In the genomic region with DNA sequence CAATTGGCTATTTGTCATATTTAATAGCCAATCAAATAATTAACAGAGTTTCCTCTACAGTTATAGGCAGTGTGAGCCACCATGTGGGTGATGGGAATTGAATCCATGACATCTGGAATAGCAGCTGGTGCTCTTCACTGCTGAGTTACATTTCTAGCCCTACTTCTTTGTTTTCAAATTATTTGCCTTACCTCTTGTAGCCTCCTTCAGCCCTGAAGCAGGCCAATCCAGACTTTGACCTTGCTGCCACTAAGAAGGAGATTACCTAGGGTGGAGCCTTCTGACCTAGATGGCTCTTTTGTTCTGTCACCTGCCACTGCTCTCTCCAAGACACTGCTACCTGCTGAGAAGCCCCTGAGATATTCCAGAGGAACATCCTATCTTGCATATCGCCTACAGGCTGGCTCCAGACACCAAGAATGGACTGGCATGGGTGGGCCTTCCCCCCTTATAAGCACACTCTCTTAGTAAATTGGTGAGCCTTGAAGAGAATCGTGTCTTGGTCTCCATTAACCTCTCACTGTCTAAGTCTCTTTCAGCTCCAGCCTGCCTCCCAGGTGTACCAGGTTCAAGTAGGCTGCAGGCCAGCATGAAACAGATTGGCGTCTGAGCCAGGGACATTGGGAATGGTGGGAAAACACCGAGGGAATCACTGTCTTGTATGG, we compare ENCODE assay signal across 21 mouse cellular contexts.
DNase-seq lines count a peak whose midpoint lies in the region; TF ChIP-seq lines count a peak whose summit lies in the region.
"Had no signal": no experiment of that assay in that cellular context is flagged by ENCODE, and none has a peak within 500 bp of the region (broad histone marks: within the 10 kb centered on the region; RNA-seq: fewer than 3 reads in every experiment).

No protein-coding gene starts in this region.

- H3K9ac ChIP-seq in ES-Bruce4 (ENCODE audit: low read depth, poor library complexity, severe bottlenecking): no peak overlapping the region
- peak overlapping the region; percentile 18 for H3K9ac ChIP-seq in ES-E14 (ENCODE audit: insufficient read depth, low read depth, low read length, poor library complexity, severe bottlenecking)
- H3K9ac ChIP-seq: embryonic facial prominence, embryonic 13.5 days; embryonic facial prominence, embryonic 15.5 days; forebrain, embryonic 12.5 days had no signal

- no peak for TF ChIP-seq POLR2A in ES-Bruce4 (IDR thresholded peaks at IDR 0.05; ENCODE audit: insufficient read depth, low read length)

- TF ChIP-seq EP300 in ES-Bruce4 (IDR thresholded peaks at IDR 0.05; ENCODE audit: insufficient read depth, low read depth, low read length): no peak

- in situ Hi-C loops in ES-E14 (cut with MboI; ENCODE audit: low sequenced_read_pairs in 2 of 2, unreplicated experiment in 2 of 2): no loop called here

- peak overlapping the region; percentile 28; the same call in 1 of the 2 replicates for H3K27ac ChIP-seq in ES-Bruce4 (ENCODE audit: insufficient read depth, low read length)
- H3K27ac ChIP-seq in ES-E14 (ENCODE audit: insufficient read depth, low read depth, low read length, poor library complexity, severe bottlenecking): peak overlapping the region; percentile 63
- H3K27ac ChIP-seq in hindbrain, embryonic 10.5 days: no peak overlapping the region
- H3K27ac ChIP-seq: embryonic facial prominence, embryonic 13.5 days; embryonic facial prominence, embryonic 15.5 days; forebrain, embryonic 10.5 days; forebrain, embryonic 12.5 days had no signal

- no peaks in the 10 kb centered on the region for H3K36me3 ChIP-seq in ES-Bruce4 (ENCODE audit: control insufficient read depth, insufficient read depth, low read length, poor library complexity, severe bottlenecking)
- H3K36me3 ChIP-seq in ES-E14 (ENCODE audit: control insufficient read depth, insufficient read depth, low read length, poor library complexity, severe bottlenecking): no peaks in the 10 kb centered on the region
- H3K36me3 ChIP-seq in hindbrain, embryonic 10.5 days: no peaks in the 10 kb centered on the region
- H3K36me3 ChIP-seq: embryonic facial prominence, embryonic 13.5 days; embryonic facial prominence, embryonic 15.5 days; forebrain, embryonic 10.5 days; forebrain, embryonic 12.5 days had no signal

- H3K4me3 ChIP-seq in ES-Bruce4 (ENCODE audit: low read depth, low read length): peak overlapping the region; percentile 23; the same call in 1 of the 2 replicates
- H3K4me3 ChIP-seq in ES-E14 (ENCODE audit: insufficient read depth in 1 of 2, low read depth in 1 of 2, low read length in 2 of 2, poor library complexity in 1 of 2, severe bottlenecking in 1 of 2): peak overlapping the region; percentile 52 to 69
- no peak overlapping the region for H3K4me3 ChIP-seq in hindbrain, embryonic 10.5 days
- H3K4me3 ChIP-seq: embryonic facial prominence, embryonic 13.5 days; embryonic facial prominence, embryonic 15.5 days; erythroblast, embryonic 14.5 days; forebrain, embryonic 10.5 days; forebrain, embryonic 12.5 days had no signal

- DNase-seq in ES-E14 (ENCODE audit: low read depth, low spot score): no peak
- peak; percentile 75 for DNase-seq in ZHBTc4 (ENCODE audit: low read depth, low spot score)
- DNase-seq in heart, postnatal 14 days: no peak
- no peak for DNase-seq in heart, postnatal 25 days (ENCODE audit: low spot score)
- no peak for DNase-seq in hindbrain, embryonic 10.5 days (ENCODE audit: low spot score)
- DNase-seq: adrenal gland, adult 2 months; adrenal gland, postnatal 10 days; adrenal gland, postnatal 25 days; cerebellum, adult 11 months; cerebellum, adult 18-20 months; cerebellum, adult 8-10 months; cerebellum, adult 9-11 months; cerebellum, postnatal 14 days; cerebellum, postnatal 36 days; embryo, embryonic 11 days had no signal

- H3K9me3 ChIP-seq in ES-Bruce4 (replicated peaks; ENCODE audit: control insufficient read depth, insufficient read depth, low read length, poor library complexity, severe bottlenecking) (no peaks in the 10 kb centered on the region; the same call in 1 of the 2 replicates), ES-E14 (ENCODE audit: control insufficient read depth, insufficient read depth, low read depth, low read length) (no peaks in the 10 kb centered on the region)
- H3K9me3 ChIP-seq in hindbrain, embryonic 10.5 days: peaks cover 12% of the 10 kb centered on the region; the same call in 1 of the 2 replicates
- H3K9me3 ChIP-seq: embryonic facial prominence, embryonic 13.5 days; embryonic facial prominence, embryonic 15.5 days had no signal

- H3K4me1 ChIP-seq in ES-Bruce4 (ENCODE audit: control insufficient read depth, insufficient read depth, low read length) (no peaks in the 10 kb centered on the region), ES-E14 (ENCODE audit: control insufficient read depth in 2 of 2, insufficient read depth in 2 of 2, low read length in 2 of 2, poor library complexity in 1 of 2) (0 out of 4 replicates have a peak, but pooled peaks cover 0 to 4% of the 10 kb centered on the region in 2 experiments)
- H3K4me1 ChIP-seq in hindbrain, embryonic 10.5 days (replicated peaks): no peaks in the 10 kb centered on the region
- H3K4me1 ChIP-seq: embryonic facial prominence, embryonic 13.5 days; embryonic facial prominence, embryonic 15.5 days; forebrain, embryonic 10.5 days; forebrain, embryonic 12.5 days had no signal

- WGBS in hindbrain, embryonic 10.5 days: 73% methylated on average over 4 of the region's 4 CpGs

- intact Hi-C loops in heart, postnatal 14 days (cut with DNase I): no loop called here
- intact Hi-C loops in heart, postnatal 25 days (cut with DNase I): no loop called here

- H3K27me3 ChIP-seq in ES-Bruce4 (ENCODE audit: control insufficient read depth, insufficient read depth, low read length, poor library complexity, severe bottlenecking): no peaks in the 10 kb centered on the region
- H3K27me3 ChIP-seq in hindbrain, embryonic 10.5 days (ENCODE audit: insufficient read depth, poor library complexity, severe bottlenecking): no peaks in the 10 kb centered on the region
- H3K27me3 ChIP-seq: embryonic facial prominence, embryonic 13.5 days; embryonic facial prominence, embryonic 15.5 days; forebrain, embryonic 12.5 days had no signal

- TF ChIP-seq CTCF in ES-Bruce4 (IDR thresholded peaks at IDR 0.05; ENCODE audit: low read depth, low read length): no peak

TF ChIP-seq in ES-E14, 5 proteins besides CTCF, POLR2A, EP300 and RAD21:
- TF ChIP-seq HCFC1 (IDR thresholded peaks at IDR 0.05; ENCODE audit: borderline replicate concordance, insufficient read depth, low read length) (no peak), ZNF384 (IDR thresholded peaks at IDR 0.05; ENCODE audit: low read depth, low read length) (no peak), MAFK (IDR thresholded peaks at IDR 0.05; ENCODE audit: insufficient read depth, low read depth, low read length) (no peak), ZC3H11A (IDR thresholded peaks at IDR 0.05; ENCODE audit: borderline replicate concordance, low read depth, low read length) (no peak), CHD2 (IDR thresholded peaks at IDR 0.05; ENCODE audit: low read depth, low read length) (no peak)
